In the genomic region with DNA sequence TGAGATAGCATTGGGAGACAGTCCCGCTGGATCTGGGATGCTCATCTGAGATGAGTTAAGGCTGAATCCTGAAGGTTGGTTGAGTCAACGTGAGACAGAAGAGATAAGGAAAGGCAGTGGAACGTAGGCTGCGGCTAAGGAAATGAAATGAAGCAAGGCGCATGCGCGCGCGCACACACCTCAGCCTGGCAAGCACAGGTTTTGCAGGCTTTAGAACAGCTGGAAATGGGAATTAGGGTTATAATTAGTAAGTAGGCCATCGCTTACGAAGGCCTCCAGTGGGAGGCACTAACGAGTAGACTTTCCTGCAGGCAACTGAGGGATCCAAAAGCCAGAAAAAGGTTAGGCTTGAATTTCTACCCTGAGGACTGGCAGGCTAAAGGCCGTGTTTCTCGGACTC, we compare ENCODE assay signal across 10 mouse cellular contexts. TPM values are rescaled to one million over a fixed set of nuclear protein-coding genes. Genes with fewer than 3 reads are reported as not detected.
DNase-seq lines count a peak whose midpoint lies in the region; ATAC-seq and TF ChIP-seq lines count a peak whose summit lies in the region.
"Had no signal": no experiment of that assay in that cellular context is flagged by ENCODE, and none has a peak within 500 bp of the region (broad histone marks: within the 10 kb centered on the region; RNA-seq: fewer than 3 reads in every experiment).

No protein-coding gene starts in this region.

- H3K27ac ChIP-seq in forebrain, postnatal 0 days (ENCODE audit: low read depth, low read length): no peak overlapping the region; the same call in 1 of the 2 replicates
- no peak overlapping the region for H3K27ac ChIP-seq in forebrain, embryonic 10.5 days
- H3K27ac ChIP-seq in kidney, adult 2 months (ENCODE audit: insufficient read depth, low read depth, low read length): no peak overlapping the region
- 0 out of 2 replicates have a peak overlapping the region, but pooled peaks have one; percentile 2 for H3K27ac ChIP-seq in midbrain, postnatal 0 days (ENCODE audit: low read depth, low read length)
- no peak overlapping the region for H3K27ac ChIP-seq in midbrain, embryonic 16.5 days (ENCODE audit: low read length)
- H3K27ac ChIP-seq: midbrain, embryonic 10.5 days had no signal

- H3K9me3 ChIP-seq in forebrain, postnatal 0 days (ENCODE audit: low read length): no peaks in the 10 kb centered on the region
- no peaks in the 10 kb centered on the region for H3K9me3 ChIP-seq in forebrain, embryonic 10.5 days
- H3K9me3 ChIP-seq in midbrain, postnatal 0 days (ENCODE audit: low read length): no peaks in the 10 kb centered on the region
- H3K9me3 ChIP-seq in midbrain, embryonic 16.5 days (replicated peaks; ENCODE audit: control insufficient read depth, low read length, poor library complexity, severe bottlenecking): no peaks in the 10 kb centered on the region
- H3K9me3 ChIP-seq: hindbrain, embryonic 12.5 days; midbrain, embryonic 10.5 days had no signal

- H3K36me3 ChIP-seq in forebrain, postnatal 0 days (ENCODE audit: insufficient read depth): peaks cover 34% of the 10 kb centered on the region
- peaks cover 41% of the 10 kb centered on the region for H3K36me3 ChIP-seq in forebrain, embryonic 10.5 days (replicated peaks)
- H3K36me3 ChIP-seq in kidney, adult 2 months (ENCODE audit: control insufficient read depth, insufficient read depth, low read length): peaks cover 11% of the 10 kb centered on the region
- peaks cover 28% of the 10 kb centered on the region for H3K36me3 ChIP-seq in midbrain, postnatal 0 days (ENCODE audit: insufficient read depth, low read length)
- peaks cover 20% of the 10 kb centered on the region for H3K36me3 ChIP-seq in midbrain, embryonic 16.5 days (ENCODE audit: control insufficient read depth, insufficient read depth, low read length)

- TF ChIP-seq POLR2A in kidney, adult 2 months (IDR thresholded peaks at IDR 0.05; ENCODE audit: low read depth, low read length): no peak

- ATAC-seq in forebrain, postnatal 0 days: no peak
- no peak for ATAC-seq in midbrain, postnatal 0 days (ENCODE audit: low FRiP score)
- ATAC-seq in midbrain, embryonic 16.5 days: no peak

- WGBS in forebrain, postnatal 0 days: 62% methylated on average over 14 of the region's 14 CpGs
- 61% methylated on average over 14 of the region's 14 CpGs for whole genome bisulfite sequencing in forebrain, embryonic 10.5 days
- WGBS in kidney, adult 2 months: 41% methylated on average over 14 of the region's 14 CpGs
- WGBS in midbrain, postnatal 0 days: 62% methylated on average over 14 of the region's 14 CpGs
- WGBS in midbrain, embryonic 16.5 days: 55% methylated on average over 14 of the region's 14 CpGs

- no peaks in the 10 kb centered on the region for H3K27me3 ChIP-seq in forebrain, postnatal 0 days (ENCODE audit: insufficient read depth, low read length)
- H3K27me3 ChIP-seq in forebrain, embryonic 10.5 days (ENCODE audit: poor library complexity, severe bottlenecking): no peaks in the 10 kb centered on the region
- H3K27me3 ChIP-seq in kidney, adult 2 months (replicated peaks; ENCODE audit: control insufficient read depth, insufficient read depth, low read length): no peaks in the 10 kb centered on the region
- no peaks in the 10 kb centered on the region for H3K27me3 ChIP-seq in midbrain, postnatal 0 days (ENCODE audit: insufficient read depth, low read length)
- H3K27me3 ChIP-seq in midbrain, embryonic 16.5 days (ENCODE audit: control insufficient read depth, insufficient read depth, low read depth, low read length): no peaks in the 10 kb centered on the region
- H3K27me3 ChIP-seq: hindbrain, embryonic 12.5 days had no signal

- H3K4me1 ChIP-seq in forebrain, postnatal 0 days (ENCODE audit: insufficient read depth): no peaks in the 10 kb centered on the region
- H3K4me1 ChIP-seq in forebrain, embryonic 10.5 days: peaks cover 10% of the 10 kb centered on the region; the same call in 1 of the 2 replicates
- no peaks in the 10 kb centered on the region; the same call in 1 of the 2 replicates for H3K4me1 ChIP-seq in kidney, adult 2 months (ENCODE audit: control insufficient read depth, insufficient read depth, low read length)
- H3K4me1 ChIP-seq in midbrain, postnatal 0 days (ENCODE audit: insufficient read depth, low read length): 0 out of 2 replicates have a peak, but pooled peaks cover 4% of the 10 kb centered on the region
- H3K4me1 ChIP-seq in midbrain, embryonic 16.5 days (ENCODE audit: control insufficient read depth, insufficient read depth, low read length): 0 out of 2 replicates have a peak, but pooled peaks cover 2% of the 10 kb centered on the region
- H3K4me1 ChIP-seq: hindbrain, embryonic 12.5 days had no signal

- no peak overlapping the region for H3K4me3 ChIP-seq in forebrain, postnatal 0 days (ENCODE audit: low read depth, low read length)
- H3K4me3 ChIP-seq in forebrain, embryonic 10.5 days: no peak overlapping the region
- H3K4me3 ChIP-seq in kidney, adult 2 months (ENCODE audit: insufficient read depth, low read depth, low read length): no peak overlapping the region
- no peak overlapping the region for H3K4me3 ChIP-seq in midbrain, postnatal 0 days (ENCODE audit: low read depth, low read length)
- no peak overlapping the region for H3K4me3 ChIP-seq in midbrain, embryonic 16.5 days (ENCODE audit: low read depth, low read length)
- H3K4me3 ChIP-seq: hindbrain, embryonic 12.5 days; midbrain, embryonic 10.5 days had no signal

- no peak for TF ChIP-seq CTCF in forebrain, postnatal 0 days (IDR thresholded peaks at IDR 0.05; ENCODE audit: low read depth)
- TF ChIP-seq CTCF in kidney, adult 2 months (conservative IDR thresholded peaks at IDR 0.05; ENCODE audit: insufficient read depth, insufficient read length, low read depth, low read length): 0 out of 2 replicates have a peak, but pooled peaks have one; percentile 24
- peak; percentile 45 for TF ChIP-seq CTCF in midbrain, postnatal 0 days (IDR thresholded peaks at IDR 0.05)

- DNase-seq in forebrain, postnatal 0 days: peak; percentile 20
- DNase-seq in forebrain, embryonic 10.5 days (ENCODE audit: extremely low spot score, low spot score): no peak
- DNase-seq in kidney, adult 2 months: no peak
- DNase-seq in kidney, postnatal 4 days: no peak
- DNase-seq in midbrain, postnatal 0 days (ENCODE audit: low spot score): peak; percentile 59
- DNase-seq in skeletal muscle tissue, adult 2 months (ENCODE audit: low read depth, low spot score): peak; percentile 60
- no peak for DNase-seq in layer of hippocampus, adult 9-10 months (ENCODE audit: low spot score)

- no peak overlapping the region for H3K9ac ChIP-seq in forebrain, postnatal 0 days
- no peak overlapping the region for H3K9ac ChIP-seq in midbrain, postnatal 0 days (replicated peaks; ENCODE audit: low read length, poor library complexity, severe bottlenecking)
- no peak overlapping the region for H3K9ac ChIP-seq in midbrain, embryonic 16.5 days (ENCODE audit: low read depth, low read length)
- H3K9ac ChIP-seq: hindbrain, embryonic 12.5 days had no signal

- H3K4me2 ChIP-seq in forebrain, postnatal 0 days (ENCODE audit: low read depth): no peak overlapping the region
- H3K4me2 ChIP-seq in midbrain, postnatal 0 days (ENCODE audit: low read depth, low read length, poor library complexity, severe bottlenecking): no peak overlapping the region
- H3K4me2 ChIP-seq in midbrain, embryonic 16.5 days (ENCODE audit: low read length): no peak overlapping the region
- H3K4me2 ChIP-seq: hindbrain, embryonic 12.5 days had no signal

RNA-seq across cellular contexts. Expression of a gene that starts 19.1 kb away (rescaled TPM):
- total RNA-seq in forebrain, postnatal 0 days (2014; rRNA removed): 203 and 234 TPM in 2 replicates
- polyA plus RNA-seq in forebrain, postnatal 0 days (2015; fragmentation: Nextera tagmentation; extraction: Ambion mirVana): 269 and 312 TPM in 2 replicates
- 267 and 272 TPM in 2 replicates for polyA plus RNA-seq in forebrain, embryonic 10.5 days (2016; fragmentation: Nextera tagmentation; extraction: Ambion mirVana)
- polyA plus RNA-seq in kidney, adult 2 months (2012; rRNA removed): 2,322 and 2,701 TPM in 2 replicates
- 270 and 327 TPM in 2 replicates for total RNA-seq in midbrain, postnatal 0 days (2014; rRNA removed)
- 327 and 348 TPM in 2 replicates for polyA plus RNA-seq in midbrain, postnatal 0 days (2015; fragmentation: Nextera tagmentation; extraction: Ambion mirVana)
- 279 and 310 TPM in 2 replicates for polyA plus RNA-seq in midbrain, embryonic 16.5 days (2015; fragmentation: Nextera tagmentation; extraction: Ambion mirVana)

RNA-seq across cellular contexts. Expression of a gene that starts 41.5 kb away (rescaled TPM):
- total RNA-seq in forebrain, postnatal 0 days (2014; rRNA removed): 11.2 and 14.2 TPM in 2 replicates
- 7.3 and 8.6 TPM in 2 replicates for polyA plus RNA-seq in forebrain, postnatal 0 days (2015; fragmentation: Nextera tagmentation; extraction: Ambion mirVana)
- polyA plus RNA-seq in forebrain, embryonic 10.5 days (2016; fragmentation: Nextera tagmentation; extraction: Ambion mirVana): 14.3 and 16.9 TPM in 2 replicates
- polyA plus RNA-seq in kidney, adult 2 months (2012; rRNA removed): 26.8 and 26.9 TPM in 2 replicates
- 13.5 and 15.5 TPM in 2 replicates for total RNA-seq in midbrain, postnatal 0 days (2014; rRNA removed)
- polyA plus RNA-seq in midbrain, postnatal 0 days (2015; fragmentation: Nextera tagmentation; extraction: Ambion mirVana): 8.5 and 9.8 TPM in 2 replicates
- polyA plus RNA-seq in midbrain, embryonic 16.5 days (2015; fragmentation: Nextera tagmentation; extraction: Ambion mirVana): 7.9 and 8.0 TPM in 2 replicates

RNA-seq across cellular contexts. Expression of a gene that starts 45.8 kb away (rescaled TPM):
- total RNA-seq in forebrain, postnatal 0 days (2014; rRNA removed): 12.3 and 17.6 TPM in 2 replicates
- polyA plus RNA-seq in forebrain, postnatal 0 days (2015; fragmentation: Nextera tagmentation; extraction: Ambion mirVana): 7.9 and 10.3 TPM in 2 replicates
- 10.9 and 13.7 TPM in 2 replicates for polyA plus RNA-seq in forebrain, embryonic 10.5 days (2016; fragmentation: Nextera tagmentation; extraction: Ambion mirVana)
- 3.1 and 3.9 TPM in 2 replicates for polyA plus RNA-seq in kidney, adult 2 months (2012; rRNA removed)
- total RNA-seq in midbrain, postnatal 0 days (2014; rRNA removed): 20.2 and 24.1 TPM in 2 replicates
- 11.4 and 12.2 TPM in 2 replicates for polyA plus RNA-seq in midbrain, postnatal 0 days (2015; fragmentation: Nextera tagmentation; extraction: Ambion mirVana)
- polyA plus RNA-seq in midbrain, embryonic 16.5 days (2015; fragmentation: Nextera tagmentation; extraction: Ambion mirVana): 16.2 and 17.1 TPM in 2 replicates

Comparison
In these comparisons a context has a peak if more than half of its experiments do, and no peak if none do; other contexts are left out.
1. DNase-seq: peak in forebrain, postnatal 0 days (single experiment), midbrain, postnatal 0 days (single experiment) and skeletal muscle tissue, adult 2 months (single experiment); none in forebrain, embryonic 10.5 days (single experiment), kidney, adult 2 months (single experiment), kidney, postnatal 4 days (0 of 2) and layer of hippocampus, adult 9-10 months (single experiment).